Mouse (Mus musculus) gastrocnemius, adult 8-10 months (tissue): ENCODE data around the gene Atp6ap1. TPM values are rescaled to one million over a fixed set of nuclear protein-coding genes. Genes with fewer than 3 reads are reported as not detected.
A peak's percentile ranks its signal among the peaks of the same experiment; 100 is the strongest.

Experiments used
- DNase-seq, 2 experiments: peaks; one replicate each; pipeline ENCODE4 v3.0.0; 2022; ENCODE audit warnings: low spot score in 2 of 2
- total RNA-seq, 4 experiments: library from RNA; stranded (reverse); gene quantifications; 2 replicates each; pipeline ENCODE4 v1.2.4; 2022

Atp6ap1 gene
- 10 to 100 TPM; 86.9 to 87.5 (median 87.2) TPM for total RNA-seq

DNA sequence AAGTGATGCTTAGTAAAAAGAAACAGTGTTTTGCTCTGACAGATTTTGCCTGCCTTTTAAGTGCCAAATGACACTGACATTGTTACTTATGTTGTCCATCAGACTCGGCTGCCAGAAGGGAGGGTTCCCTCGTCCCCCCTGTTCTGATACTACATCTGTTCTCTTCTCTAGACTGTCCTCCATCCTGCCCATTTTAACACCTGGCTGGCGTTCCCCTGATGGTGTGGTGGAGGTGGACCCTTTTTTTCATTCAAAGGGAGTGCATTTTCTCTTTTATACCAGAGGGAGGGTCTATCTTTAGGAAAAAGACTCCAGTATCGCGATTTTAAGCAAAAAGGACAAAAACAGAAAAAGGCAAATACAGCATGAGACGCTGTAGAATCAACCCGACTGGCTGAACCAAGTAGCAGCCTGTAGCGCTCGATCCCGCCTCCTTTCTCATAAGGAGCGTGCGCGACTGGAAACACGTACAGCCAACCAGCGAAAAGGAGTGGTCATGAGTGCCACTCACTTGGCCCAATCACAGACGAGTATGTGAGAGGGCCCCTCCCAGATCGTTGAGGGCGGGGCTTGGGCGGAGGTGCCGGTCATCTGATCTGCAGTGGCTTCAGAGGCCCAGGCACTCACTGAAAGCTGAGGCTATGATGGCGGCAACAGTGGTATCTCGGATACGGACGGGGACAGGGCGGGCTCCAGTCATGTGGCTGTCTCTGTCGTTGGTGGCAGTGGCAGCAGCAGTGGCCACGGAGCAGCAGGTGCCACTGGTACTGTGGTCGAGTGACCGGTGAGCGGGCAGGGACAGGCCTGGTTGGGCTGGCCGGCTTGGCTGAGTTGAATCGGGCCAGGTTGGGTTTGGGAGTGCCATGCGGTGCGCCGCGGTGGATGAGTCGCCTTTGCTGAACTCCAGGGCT lies at the start of gene Atp6ap1:
Gene Atp6ap1, plus strand, starts transcription at position 560 of the 911 bp plus-strand sequence.
- DNase-seq, result peak; percentile 89 to 92

- DNase-seq, result peak in 1 of 2 experiments; percentile 10
Observed at GRCm38 (mm10) chrX:74248651-74249050, 48.2 kb upstream of the Atp6ap1 start.

- DNase-seq, result peak; percentile 42 to 53
Observed at GRCm38 (mm10) chrX:74249615-74250014, 47.3 kb upstream of the Atp6ap1 start, which contains the start of gene Flna. Gene Flna (minus strand): TSS chrX:74249820.

GRCm38 (mm10) chrX:74254153-74254887 lies 42.6 kb upstream of the Atp6ap1 start, which contains the start of gene Emd:
Gene Emd (plus strand): TSS chrX:74254687.
- peak; percentile 79 to 86 for DNase-seq

GRCm38 (mm10) chrX:74254888-74255565 lies 41.9 kb upstream of the Atp6ap1 start:
- no peak for DNase-seq

DNA sequence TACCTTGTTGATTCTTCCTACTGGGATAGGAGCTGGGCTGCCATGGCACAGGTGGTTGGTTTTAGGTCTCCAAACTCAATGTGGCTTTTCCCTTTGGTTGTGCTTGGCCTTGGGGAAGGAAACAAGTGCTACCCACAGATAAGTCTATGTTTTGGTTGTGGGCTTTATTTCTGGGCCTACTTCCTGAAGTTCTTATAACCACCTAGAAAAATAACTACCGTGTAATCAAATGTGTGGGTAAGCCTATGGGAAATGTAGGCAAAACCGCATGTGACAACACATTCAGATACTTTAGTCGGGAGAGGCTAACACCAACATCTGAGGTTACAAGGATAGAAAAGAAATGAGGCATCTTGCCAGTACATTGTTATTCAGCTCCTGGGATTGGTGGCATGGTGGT lies 39.2 kb upstream of the Atp6ap1 start:
- no peak for DNase-seq

DNA sequence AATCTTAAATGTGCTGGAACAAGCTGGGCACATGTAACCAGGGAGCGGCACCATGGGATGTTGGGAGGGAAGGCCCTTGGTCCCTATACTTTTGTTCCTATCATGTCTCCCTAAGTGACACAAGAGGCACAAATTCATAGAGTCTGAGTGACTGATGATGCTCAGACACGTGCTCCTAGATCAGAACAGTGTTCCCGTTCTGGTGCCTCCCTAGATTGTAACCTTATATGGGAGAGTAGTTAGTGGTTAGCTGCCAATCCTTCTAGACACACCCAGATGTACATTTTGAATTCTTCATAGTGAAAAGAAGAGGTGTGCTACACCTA lies 27.2 kb upstream of the Atp6ap1 start:
- DNase-seq, result no peak

GRCm38 (mm10) chrX:74270062-74270901 lies 26.6 kb upstream of the Atp6ap1 start, which contains the start of gene Rpl10:
Gene Rpl10 (plus strand): TSS chrX:74270812.
- peak; percentile 86 to 88 for DNase-seq

GRCm38 (mm10) chrX:74270902-74271551 lies 25.9 kb upstream of the Atp6ap1 start:
- DNase-seq, result peak; percentile 8 to 20

DNA sequence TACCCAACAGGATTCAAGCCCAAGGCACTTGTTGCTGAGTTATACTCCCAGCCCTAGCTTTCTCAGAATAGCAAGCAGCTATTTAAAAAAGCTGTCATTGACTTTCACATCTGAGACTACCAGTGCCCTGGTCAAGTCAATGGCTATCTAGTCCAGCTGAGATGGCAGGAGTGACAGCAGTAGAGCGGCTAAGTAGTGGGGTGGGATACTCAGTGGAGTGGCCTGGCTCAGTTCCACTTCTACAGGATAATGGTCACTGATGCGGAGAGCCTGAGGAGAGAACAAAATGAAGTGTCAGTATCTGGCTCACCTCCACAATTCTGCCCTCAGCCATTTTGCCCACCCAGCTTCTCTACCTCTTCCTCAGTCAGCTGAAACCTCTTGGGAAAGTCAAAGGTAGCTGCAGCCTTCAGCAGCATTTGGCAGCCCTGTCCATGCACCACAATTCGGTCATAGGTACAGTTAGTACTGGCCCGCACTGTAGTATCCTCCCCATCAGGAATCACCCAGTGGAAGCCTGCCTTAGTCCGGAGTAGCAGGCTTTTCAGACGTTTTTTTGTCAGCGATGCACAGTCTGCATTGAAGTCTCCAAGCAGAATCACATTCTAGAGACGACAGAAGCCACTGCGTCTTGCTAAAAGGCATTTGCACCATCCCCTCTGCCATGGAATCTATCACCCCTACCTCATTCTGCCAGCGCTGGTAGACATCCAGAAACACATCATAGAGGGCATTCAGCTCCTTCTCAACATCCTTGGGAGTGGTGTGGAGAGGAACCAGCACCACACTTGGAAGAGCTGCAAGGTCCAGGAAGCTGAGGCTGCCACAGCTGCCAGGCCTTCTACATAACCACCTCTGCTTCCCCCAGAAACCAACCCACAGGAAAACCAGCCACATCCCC lies 23.2 kb upstream of the Atp6ap1 start:
- DNase-seq, result no peak

DNA sequence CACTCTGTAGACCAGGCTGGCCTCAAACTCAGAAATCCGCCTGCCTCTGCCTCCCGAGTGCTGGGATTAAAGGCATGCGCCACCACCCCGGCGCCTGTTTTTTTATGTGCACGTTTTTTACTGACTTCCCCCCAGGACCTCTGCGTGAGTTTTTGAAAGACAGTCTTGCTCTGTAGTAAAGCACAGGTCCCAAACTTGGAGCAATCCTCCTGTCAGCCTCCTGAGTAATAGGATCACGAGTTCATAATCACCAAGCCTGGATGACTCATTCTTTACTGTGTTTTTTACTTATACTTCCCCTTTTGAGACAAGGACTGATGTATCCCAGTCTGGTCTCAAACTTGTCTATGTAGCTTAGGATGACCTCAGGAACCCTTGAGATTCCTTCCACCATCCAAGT lies 19.0 kb upstream of the Atp6ap1 start:
- no peak for DNase-seq

- DNase-seq, result peak in 1 of 2 experiments; percentile 68
Observed at GRCm38 (mm10) chrX:74281041-74281731, 15.7 kb upstream of the Atp6ap1 start.

DNA sequence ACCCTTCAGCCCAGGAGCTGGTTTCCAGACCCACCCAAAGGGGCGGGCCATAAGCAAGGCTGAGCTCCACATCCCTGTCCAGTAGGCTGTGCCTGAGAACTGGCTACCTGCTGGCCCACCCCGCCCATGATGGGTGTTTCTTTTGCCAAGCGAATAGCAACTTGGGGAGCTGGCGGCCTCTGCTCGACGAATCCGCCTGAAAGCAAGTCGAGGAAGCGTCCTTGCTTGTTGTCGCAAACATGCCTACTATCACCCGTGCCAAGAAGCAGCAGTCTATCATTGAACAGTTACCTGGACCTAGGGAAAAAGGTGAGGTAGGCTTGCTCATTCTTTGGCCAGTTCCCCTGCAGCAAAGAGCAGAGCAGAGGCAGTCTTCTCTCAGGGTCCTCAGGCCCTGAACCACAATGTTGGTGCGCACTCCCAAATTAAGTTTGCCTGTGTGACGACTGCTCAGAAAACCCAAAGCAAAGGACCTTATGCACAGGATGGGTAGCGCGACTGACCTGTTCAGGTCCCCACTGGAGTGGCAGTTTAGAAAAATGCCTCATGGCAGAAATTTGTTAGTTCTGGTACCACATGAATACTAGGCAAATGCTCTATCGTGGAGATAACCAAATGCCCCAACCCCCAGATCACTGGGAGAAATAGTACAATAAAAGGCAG lies 15.0 kb upstream of the Atp6ap1 start, which contains the start of the genes Taz and Dnase1l1:
Gene Taz, plus strand, starts transcription at position 181 of the 663 bp plus-strand sequence.
Gene Dnase1l1, minus strand, starts transcription at position 606 of the 663 bp plus-strand sequence.
- DNase-seq, result peak in 1 of 2 experiments; percentile 82

DNA sequence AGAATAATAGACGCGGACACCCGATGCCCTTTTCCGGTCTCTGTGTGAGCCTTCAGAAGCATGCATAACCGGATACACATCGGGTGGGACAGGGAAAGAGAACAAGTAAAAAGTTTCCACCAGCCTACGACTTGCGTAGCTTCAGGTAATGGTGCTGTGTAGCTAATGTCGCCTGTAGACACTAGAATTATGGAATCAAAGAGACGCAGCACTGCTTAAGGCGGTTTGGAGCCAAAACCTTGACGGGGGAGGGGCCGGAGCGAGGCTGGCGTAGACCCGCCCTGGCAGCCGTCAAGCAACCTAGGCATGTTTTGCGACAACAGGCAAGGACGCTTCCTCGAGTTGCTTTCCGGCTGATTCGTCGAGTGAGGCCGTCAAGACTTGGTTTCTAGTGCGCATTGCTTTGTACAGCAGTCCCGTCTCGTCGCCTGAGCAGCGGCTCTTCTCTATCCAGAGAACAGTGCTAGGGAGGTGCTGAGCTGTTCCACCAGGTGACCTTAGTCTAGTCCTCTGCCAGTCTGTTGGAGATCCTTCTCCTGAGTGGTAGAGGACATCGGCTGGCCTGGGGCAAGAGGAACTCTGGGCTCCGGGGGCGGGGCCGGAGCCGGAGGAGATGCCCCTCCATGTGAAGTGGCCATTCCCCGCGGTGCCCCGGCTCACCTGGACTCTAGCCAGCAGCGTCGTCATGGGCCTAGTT lies 14.4 kb upstream of the Atp6ap1 start:
- peak; percentile 71 to 78 for DNase-seq

GRCm38 (mm10) chrX:74283092-74283437 lies 13.8 kb upstream of the Atp6ap1 start:
- DNase-seq, result no peak

DNA sequence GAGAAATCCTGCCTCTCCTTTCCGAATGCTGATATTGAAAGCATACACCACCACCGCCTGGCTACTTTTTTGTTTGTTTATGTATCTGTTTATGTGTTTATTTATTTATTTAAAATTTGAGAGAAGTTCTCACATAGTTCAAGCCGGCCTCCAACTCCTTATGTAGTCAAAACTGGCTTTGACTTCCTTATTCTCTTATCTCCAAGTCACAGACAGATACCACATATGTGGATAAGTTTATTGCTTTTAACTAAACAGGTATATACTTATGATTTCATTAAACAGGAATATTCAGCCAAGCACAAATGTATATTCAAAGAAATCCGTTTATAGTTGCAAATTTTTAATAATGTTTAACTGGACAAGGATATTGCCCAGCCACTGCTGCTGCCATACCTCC lies 3.5 kb upstream of the Atp6ap1 start:
- no peak for DNase-seq

DNA sequence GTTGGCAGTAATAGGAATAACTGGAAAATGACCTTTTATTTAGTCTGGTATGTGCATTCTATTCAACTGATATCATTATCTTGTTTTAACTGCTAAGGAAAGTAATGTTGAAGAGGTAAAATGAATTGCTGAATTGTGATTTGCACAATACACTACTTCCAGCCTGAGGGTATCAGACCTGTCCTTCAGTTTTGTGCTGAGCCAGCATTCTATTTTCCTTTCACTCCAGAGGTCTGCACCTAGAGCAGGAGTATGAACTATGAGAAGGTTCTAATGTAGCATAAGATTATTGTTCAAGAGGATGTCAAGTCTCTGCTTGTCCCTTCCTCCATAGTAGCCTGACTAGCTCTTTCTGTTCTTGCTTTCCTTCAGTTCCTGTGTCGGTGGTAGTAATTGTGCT lies 1.5 kb downstream of the Atp6ap1 start:
- DNase-seq, result no peak
